Mouse (Mus musculus) CH12F3 (cell line): ENCODE data around the gene Adgrb2.

Source experiments
- in situ Hi-C: fragments of 300-500 bp; cut with MboI; formaldehyde crosslinking; loops from 2 replicates; pipeline ENCODE4 v1.14.3; 2020; ENCODE audit warnings: low sequenced_read_pairs

The Adgrb2 gene

GRCm38 (mm10) chr4:129984421-129985061 is at the start of gene Adgrb2:
TSS of gene Adgrb2 (plus strand) at chr4:129984870.
- in situ Hi-C loops: no loop called here

- in situ Hi-C loops: no loop called here
These were observed 33.3 kb upstream of the Adgrb2 start for GRCm38 (mm10) chr4:129951359-129951821.

DNA sequence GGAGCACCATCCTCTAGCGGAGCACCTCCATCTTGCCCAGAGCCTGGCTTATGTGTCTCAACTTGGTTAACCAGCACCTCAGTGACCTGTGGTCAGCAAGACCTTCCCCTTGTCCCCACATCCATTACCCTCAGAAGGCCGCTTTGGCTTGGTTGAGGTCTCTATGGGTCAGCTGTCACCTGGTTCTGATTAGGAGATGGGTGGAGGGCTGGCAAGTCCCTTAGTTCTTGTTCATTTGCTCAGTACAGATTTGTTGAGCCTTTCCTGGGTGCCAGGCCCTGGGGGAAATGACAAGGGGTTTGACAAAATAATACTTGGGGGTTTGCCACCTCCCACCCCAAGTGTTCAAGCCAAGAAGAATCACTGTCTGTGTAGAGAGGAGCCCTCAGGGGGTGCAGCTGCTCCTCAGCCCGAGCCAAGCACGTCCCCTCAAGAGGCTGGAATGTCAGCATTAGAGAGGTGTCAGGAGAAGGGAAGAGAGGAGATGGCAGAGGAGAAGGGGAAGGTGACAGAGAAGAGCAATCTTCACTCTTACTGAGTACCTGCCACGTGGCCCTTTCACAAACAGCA is 32.3 kb upstream of the Adgrb2 start:
- in situ Hi-C loops: no loop called here

GRCm38 (mm10) chr4:129954527-129954926 is 30.1 kb upstream of the Adgrb2 start:
- in situ Hi-C loops: no loop called here

DNA sequence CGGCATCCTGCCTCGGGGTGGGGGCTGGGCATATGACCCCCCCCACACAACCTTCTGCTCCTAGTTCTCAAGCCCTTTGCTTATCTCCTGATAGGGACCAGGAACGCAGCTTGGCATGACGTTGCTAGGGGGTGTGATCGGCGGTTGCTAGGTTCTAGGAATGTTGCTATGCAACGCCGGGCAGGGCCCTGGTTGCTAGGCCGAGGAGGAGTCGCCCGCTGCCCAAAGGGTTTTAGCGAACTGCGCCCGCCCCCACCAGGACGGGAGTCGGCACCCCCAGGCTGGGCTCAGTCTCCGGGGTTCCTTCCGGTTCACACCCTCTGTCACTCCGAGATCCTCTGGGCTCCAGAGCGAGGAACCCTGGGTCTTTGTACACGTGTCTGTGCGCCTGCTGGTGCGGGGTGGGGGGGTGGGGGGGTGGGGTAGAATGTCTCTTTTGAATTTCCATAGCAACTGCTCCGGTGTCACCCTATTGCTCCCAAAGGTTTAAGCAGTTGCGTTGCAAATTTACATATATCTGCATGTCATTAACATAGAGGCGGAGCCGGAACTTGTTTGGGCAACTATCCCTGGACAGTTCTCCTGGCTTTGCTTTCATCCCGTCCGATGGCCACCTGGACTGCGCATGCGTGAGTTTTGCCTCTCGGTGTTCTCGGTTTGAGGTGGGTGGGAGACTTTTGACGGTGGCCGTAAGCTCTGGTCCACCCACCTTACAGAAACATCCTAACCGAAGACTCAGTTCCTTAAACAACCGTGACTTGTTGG is 24.3 kb upstream of the Adgrb2 start:
- in situ Hi-C loops: loop anchor here (10.0 kb wide), 1 partner anchor 134 kb away; no protein-coding TSS in a partner anchor

- in situ Hi-C loops: loop anchor here (10.0 kb wide), 1 partner anchor 130 kb away; no protein-coding TSS in a partner anchor
These were observed 19.4 kb upstream of the Adgrb2 start for GRCm38 (mm10) chr4:129965294-129965693.

- in situ Hi-C loops: loop anchor here (10.0 kb wide), 1 partner anchor 129 kb away; no protein-coding TSS in a partner anchor
These were observed 18.5 kb upstream of the Adgrb2 start for GRCm38 (mm10) chr4:129966201-129966600.

- in situ Hi-C loops: loop anchor here (10.0 kb wide), 1 partner anchor 127 kb away; no protein-coding TSS in a partner anchor
These were observed 17.4 kb upstream of the Adgrb2 start for GRCm38 (mm10) chr4:129967024-129968014.

DNA sequence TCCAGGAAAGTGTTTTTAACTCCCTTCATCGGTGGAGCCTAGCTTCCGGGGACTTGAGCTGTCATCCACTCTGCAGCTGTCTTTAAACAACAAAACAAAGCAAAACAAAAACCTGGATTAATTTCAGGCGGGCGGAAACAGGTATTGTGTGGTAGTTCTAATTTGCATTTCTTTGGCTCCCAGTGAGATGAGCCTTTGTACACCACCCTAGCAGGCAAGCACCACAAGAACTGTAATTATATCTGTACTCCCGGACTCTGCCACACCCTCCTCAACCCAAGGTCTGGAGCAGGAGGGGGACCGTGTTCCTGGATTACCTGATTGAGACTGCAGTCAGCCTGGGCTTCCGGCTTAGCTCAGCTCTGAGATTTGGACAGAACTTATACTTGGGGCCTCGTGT is 14.5 kb upstream of the Adgrb2 start:
- in situ Hi-C loops: no loop called here

- in situ Hi-C loops: no loop called here
These were observed 13.8 kb upstream of the Adgrb2 start for GRCm38 (mm10) chr4:129970861-129971260.

GRCm38 (mm10) chr4:129971989-129972388 is 12.7 kb upstream of the Adgrb2 start:
- in situ Hi-C loops: no loop called here

DNA sequence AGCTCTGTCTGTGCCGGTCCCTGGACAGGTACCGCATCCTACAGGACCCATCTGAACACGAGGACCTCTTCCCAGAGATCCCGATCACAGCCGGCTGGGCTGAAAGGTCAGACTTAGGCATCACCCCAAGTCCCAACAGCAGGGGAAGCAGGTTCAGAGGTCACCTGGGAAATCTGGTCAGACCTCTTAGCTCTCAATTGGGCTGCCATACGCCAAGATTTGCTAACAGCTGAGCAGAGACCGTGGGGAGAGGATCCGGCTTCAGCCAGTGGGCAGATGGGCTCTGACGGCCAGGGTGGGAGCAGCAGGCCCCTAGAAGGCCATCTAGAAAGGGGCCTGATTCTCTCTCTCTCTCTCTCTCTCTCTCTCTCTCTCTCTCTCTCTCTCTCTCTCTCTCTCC is 10.4 kb upstream of the Adgrb2 start:
- in situ Hi-C loops: no loop called here

- in situ Hi-C loops: no loop called here
These were observed 7.4 kb upstream of the Adgrb2 start for GRCm38 (mm10) chr4:129977256-129977655.

DNA sequence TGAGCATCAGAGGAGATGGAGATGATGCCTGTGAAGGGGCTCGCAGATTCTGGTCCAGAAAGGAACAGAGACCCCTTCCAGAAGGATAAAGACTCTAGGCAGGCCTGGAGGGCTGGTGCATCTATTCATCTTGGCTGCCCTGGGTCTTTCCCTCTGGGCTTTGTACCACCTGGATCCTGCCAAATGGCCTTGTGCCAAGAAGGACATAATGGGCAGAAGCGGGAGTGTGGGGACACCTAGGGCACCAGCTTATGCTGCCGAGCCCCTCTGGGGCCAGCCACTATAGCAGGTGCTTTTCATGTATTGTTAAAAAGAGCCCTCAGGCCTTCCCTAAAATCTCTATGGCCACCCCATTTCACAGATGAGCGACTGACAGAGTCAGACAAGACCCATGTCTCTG is 6.4 kb upstream of the Adgrb2 start:
- in situ Hi-C loops: no loop called here

DNA sequence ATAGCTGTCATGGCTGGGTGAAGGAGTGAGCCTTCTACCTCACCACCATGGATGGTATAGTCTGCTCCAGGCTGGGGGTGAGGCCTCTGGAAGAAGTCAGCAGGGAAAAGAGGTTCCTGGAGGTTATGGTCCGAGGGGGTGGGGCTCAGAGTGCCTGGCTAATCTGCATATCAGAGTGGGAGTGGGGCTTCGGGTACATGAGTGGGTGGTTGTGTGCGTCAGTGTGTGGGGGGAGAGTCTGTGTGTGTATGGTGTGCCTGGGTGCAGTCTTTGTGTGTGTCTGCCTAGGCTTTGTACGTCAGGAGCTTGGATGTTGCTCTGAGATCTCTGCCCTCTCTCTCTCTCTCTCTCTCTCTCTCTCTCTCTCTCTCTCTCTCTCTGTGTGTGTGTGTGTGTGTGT is 5.7 kb upstream of the Adgrb2 start:
- in situ Hi-C loops: no loop called here

DNA sequence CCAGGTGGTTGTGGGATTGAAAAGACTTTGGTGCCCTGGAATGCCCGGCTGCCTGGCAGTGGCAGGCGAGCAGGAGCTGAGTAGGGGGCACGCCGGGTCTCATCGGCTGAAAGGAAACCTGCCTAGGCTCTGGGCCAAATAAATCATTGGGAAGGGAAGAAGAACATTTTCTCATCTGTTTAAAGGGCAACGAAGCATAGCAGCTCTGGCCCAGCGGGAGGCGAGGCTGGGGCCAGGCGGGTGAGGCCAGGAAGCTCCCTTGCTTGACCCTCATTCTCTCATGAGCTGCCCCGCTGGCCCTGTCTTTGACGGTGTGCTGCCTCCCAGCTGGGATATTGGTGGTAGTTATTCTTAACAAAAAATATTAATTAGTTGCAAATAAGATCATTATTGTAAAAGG is 3.0 kb upstream of the Adgrb2 start:
- in situ Hi-C loops: no loop called here

DNA sequence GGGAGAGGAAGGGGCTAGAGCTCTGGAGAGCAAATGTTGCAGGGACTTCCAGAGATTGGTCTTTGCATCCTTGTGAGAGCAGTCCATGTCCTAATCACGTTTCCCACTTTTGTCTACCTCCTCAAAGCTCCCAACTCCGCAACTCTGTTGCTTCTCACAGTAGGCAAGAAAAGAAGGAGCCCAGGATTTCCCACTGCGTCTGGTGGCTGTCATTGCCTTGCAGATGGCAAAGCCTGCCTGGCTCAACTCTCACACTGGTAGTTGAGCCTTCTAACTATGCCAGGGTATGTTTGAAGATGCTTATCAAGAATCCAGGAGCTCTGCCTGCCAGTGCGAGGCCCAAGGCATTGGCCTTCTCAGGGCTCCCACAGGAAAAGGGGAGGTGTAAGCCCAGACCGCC is 1.6 kb upstream of the Adgrb2 start:
- in situ Hi-C loops: no loop called here

GRCm38 (mm10) chr4:129983764-129984420 is 778 bp upstream of the Adgrb2 start:
- in situ Hi-C loops: no loop called here

DNA sequence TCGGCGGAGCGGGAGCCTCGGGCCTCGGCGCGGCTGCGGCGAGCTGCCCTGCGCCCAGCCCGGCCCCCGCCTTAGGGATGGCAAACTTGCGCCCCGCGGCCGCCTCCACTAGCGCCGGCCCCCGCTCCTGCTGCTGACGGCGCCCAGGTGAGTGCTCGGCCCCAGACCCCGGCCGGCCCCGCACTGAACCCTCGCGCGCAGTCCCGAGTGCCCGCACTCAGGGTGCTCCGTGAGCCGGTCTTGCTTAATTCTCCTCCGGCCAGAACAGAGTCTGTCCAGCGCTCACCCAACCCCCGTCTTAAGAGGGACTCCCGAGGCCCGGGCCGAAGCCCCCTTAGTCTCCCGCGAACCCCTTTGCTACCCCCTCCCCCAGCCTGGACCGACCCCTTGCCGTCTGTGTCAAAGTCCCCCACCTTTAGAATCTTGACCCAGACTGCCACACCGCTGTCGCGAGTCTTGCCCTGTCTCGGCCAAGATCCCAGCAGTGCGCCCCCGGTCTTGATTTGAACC is 546 bp downstream of the Adgrb2 start:
- in situ Hi-C loops: no loop called here
